Mouse (Mus musculus) retina, adult 2 months (tissue): Measurements from ENCODE around the gene Dennd4a.
A peak's percentile ranks its signal among the peaks of the same experiment; 100 is the strongest.

Source experiments
- DNase-seq: peaks from one replicate; pipeline ENCODE4 v3.0.0-alpha.2; 2012; ENCODE audit warnings: low read depth, low spot score

The Dennd4a gene

DNA sequence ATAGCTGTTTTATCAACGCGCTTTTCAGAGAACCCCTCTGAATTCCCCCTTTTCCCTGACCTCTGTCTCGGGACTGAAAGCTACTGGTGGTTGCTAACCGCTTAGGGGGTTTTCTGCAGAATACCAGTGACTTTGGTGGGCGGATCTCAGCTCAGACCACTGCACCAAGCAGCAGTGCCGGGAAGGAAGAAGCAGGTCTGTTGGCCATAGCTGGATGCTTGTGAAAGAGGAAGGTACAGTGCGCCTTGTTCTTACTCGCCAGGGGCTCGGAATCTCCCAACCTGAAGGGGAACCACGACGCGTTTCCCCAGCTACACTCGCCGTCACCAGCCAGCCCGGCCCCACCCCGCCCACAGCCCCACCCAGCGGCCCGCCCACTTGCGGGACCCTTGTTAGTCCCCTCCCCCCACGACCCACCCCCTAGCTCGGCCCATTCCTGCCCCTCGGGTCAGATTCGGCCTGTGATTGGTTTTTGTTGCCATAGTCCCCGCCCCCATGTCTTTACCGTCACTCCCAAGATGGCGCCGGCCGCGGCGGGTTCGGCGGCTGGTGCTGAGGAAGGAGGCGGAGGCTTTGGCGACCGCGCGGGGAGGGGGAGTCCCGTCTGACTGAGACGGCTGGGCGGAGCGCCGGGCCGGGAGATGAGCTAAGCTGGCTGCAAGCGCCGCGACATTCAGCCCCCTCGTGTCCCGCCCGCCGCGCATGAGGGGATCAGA, at the start of gene Dennd4a:
Gene Dennd4a (plus strand): TSS at position 519 of the 716 bp plus-strand sequence.
- peak; percentile 98 for DNase-seq

DNA sequence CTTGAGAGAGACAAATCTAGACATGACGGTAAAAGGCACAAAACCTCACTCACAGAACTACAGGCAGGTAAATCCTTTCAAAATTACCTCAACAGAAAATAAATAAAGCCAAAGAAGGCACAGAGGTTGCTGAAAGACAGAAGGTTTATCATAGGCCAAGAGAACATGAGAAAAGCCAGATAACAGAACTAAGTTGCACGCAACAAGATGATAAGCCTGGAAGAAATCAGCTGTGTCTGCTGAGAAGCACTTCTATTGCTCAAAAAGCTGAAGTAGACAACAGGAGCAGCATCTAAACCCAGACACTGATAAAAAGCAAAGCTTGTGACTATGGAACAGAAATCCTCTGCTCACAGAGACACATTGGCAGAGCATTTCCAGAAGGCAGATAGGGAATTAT, 46.3 kb upstream of the Dennd4a start:
- no peak for DNase-seq

DNA sequence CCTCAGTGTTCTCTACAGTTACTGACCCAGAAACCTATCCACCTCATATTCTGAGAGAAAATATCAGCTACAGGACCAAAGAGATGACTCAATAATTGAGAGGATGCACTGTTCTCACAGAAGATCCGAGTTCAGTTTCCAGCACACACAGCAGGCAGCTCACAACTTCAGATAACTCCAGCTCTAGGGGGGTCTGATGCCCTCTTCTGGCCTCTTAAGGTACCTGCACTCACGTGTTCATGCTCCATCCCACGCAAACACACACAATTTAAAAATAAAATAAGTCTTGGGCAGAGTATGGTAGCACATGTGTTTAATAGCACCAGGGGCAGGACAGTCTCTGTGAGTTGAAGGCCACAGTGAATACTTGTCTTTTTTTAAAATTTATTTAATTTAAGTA, 45.0 kb upstream of the Dennd4a start:
- DNase-seq = no peak

- no peak for DNase-seq
These were observed 43.3 kb upstream of the Dennd4a start for GRCm38 (mm10) chr9:64767796-64768195.

DNA sequence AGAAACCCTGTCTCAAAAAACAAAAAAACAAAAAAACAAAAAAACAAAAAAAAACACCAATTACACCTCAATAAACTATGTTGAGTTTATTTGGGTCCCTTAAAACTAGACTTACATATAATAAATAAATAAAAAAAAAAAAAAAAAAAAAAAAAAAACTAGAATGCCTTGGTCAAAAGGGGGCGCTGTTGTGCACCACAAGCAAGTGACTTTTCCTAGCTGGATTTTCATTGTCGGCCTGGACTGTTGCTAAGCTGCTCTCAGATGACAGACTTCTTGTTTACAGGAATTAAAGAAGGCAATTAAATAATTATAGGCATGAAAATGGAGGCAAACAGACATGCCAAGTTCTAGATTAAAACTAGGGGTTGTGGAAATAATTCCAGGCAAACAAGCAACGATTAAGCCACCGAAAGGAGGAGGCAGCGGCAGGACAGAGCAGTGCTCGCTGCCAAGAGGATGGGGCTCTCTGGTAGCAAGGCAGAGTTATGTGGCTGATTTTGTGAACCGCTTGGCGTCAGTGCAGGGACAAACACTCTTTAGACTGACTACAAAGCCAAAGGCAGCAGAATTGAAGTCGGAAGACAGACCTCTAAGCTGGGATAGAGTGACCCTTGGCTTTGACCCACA, 42.0 kb upstream of the Dennd4a start:
- DNase-seq = no peak

DNA sequence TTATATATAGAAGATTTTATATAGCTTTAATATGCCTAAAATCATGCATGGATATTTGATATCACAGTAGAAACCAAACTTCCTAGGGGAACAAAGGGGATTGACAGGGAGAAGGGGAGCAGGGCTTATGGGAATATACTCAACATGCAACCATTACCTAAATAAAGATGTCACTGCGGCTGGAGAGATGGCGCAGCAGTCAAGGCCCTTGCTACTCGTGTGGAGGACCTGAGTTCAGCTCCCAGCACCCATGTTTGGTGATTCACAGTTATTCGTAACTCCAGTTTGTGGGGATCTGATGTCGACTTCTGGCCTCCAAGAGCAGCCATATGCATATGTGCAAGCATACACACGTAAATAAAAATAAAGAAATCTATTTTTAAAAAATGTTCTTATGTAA, 41.2 kb upstream of the Dennd4a start:
- no peak for DNase-seq

- no peak for DNase-seq
These were observed 40.7 kb upstream of the Dennd4a start for GRCm38 (mm10) chr9:64770411-64770849.

DNA sequence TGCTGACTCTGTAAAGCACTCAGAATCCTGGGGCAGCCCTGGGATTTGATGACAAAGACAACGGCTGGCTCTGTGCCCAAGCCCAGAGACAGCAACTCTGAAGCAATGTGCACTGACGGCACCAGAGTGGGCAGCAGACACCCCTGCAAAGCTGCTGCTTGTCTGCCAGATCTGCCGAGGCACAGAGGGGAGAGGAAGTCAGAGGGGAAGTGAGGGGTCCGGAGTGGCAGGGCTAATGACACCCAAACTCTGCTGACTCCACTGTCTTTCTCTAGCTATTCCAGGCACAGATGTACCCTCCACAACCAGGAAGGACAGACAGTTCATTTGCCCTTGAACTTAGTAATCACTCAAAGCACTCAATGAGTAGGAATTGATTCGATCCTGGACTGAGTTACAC, 39.9 kb upstream of the Dennd4a start:
- no peak for DNase-seq

DNA sequence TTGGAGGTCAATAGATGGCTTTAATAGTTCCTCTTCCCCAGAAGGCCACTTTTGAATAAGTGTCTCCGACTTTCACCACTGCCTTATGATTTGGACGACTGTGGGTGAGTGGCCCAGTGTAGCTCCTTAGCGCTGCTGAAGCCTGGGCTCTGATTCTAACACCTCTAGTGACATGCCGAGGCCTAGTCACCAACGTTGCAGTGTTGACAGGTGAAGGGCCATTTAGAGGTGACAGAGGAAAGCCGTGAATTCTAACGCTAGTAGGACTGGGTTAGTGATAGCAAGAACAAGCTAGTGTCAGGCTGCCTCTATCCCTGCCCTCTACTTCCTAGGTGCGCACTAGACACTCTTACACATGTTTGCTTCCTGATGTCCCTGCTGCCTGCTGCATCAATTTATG, 37.9 kb upstream of the Dennd4a start:
- no peak for DNase-seq

GRCm38 (mm10) chr9:64773936-64774335, 37.2 kb upstream of the Dennd4a start:
- DNase-seq = no peak

- no peak for DNase-seq
These were observed 36.7 kb upstream of the Dennd4a start for GRCm38 (mm10) chr9:64774411-64774811.

- no peak for DNase-seq
These were observed 36.3 kb upstream of the Dennd4a start for GRCm38 (mm10) chr9:64774883-64775282.

GRCm38 (mm10) chr9:64775491-64775890, 35.6 kb upstream of the Dennd4a start:
- DNase-seq = no peak

GRCm38 (mm10) chr9:64777441-64777987, 33.6 kb upstream of the Dennd4a start:
- DNase-seq = no peak

DNA sequence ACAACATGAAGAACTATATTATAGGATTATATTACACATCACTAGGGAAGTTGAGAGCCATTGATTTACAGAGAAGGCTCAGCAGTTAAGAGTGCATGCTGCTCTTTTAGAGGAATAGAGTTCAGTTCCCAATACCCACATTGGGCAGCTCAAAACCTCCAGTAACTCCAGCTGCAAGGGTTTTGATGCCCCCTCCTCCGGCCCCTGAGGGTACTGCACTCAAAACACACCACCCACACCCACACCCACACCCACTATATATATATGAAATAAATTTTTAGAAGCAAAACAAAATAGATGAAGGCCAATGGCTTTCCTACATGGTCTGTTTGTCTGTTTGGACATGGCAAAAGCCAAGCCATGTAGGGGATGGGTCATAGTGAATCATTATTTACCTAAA, 33.0 kb upstream of the Dennd4a start:
- no peak for DNase-seq

DNA sequence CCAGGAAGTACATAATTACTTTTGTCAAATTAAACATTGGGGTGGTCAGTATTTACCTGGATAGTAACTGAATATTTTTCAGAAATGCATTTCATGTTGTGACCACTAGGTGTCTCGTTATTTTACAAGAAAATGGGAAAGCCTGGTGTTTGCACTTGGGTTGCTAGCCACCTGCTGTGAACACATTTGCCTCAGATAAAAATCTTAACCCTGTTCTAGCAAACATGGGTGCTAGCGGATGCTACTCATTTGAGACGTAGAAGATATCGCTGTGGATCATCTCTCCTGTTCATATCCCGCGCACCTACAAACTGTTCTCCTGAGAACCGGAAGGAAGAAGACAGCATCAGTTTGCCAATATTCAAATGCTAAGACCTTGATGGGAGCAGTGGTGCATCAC, 31.5 kb upstream of the Dennd4a start:
- DNase-seq = no peak

GRCm38 (mm10) chr9:64783511-64783910, 27.6 kb upstream of the Dennd4a start:
- no peak for DNase-seq

GRCm38 (mm10) chr9:64784841-64785240, 26.3 kb upstream of the Dennd4a start:
- no peak for DNase-seq

DNA sequence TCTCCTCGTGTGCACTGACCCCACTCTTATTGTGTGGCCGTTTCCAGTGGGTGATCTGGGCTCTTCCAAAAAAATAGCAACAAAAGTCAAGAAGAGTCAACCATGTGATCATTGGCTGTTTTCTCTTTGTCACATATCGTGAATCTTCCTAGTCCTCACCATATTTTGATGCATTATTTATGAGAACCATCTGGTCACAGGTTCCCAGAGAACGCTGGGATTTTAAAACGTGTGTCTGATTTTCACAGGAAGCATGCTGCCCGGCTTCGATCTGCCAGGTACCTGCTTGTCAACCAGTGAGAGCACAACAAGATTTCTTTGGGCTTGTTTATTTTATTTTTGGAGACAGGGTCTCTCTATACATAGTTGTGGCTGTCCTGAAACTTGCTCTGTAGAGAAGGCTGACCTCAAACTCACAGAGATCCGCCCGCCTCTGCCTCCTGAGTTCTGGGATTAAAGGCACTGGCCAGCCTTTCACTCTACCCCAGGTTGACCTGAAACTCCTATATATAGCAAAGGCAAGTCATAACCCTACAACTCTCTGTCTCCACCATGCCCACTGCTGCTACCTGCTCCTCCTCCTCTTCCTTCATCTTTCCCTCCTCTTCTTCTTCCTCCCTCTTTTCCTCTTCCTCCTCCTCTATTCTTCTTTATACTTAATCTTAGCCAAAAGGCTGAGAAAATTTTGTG, 24.8 kb upstream of the Dennd4a start:
- DNase-seq = no peak

DNA sequence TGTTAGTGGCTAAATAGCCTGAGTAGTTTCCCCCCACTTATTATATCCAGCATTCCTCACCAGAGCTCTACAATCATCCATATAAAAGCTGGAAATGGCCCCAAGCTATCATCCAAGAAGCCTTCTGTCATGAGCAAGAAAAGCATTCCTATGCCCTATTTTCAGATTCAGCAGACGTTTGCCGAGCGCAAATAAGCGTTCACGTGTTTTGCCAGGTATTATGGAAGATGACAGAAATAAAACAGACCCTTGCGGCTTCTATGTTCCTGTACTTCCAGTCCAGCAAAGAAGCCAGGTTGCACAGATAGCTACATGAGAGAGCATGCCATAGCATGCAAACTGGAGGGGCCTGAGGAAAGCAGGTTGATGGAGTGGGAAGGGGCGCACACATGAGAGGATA, 23.1 kb upstream of the Dennd4a start:
- no peak for DNase-seq

DNA sequence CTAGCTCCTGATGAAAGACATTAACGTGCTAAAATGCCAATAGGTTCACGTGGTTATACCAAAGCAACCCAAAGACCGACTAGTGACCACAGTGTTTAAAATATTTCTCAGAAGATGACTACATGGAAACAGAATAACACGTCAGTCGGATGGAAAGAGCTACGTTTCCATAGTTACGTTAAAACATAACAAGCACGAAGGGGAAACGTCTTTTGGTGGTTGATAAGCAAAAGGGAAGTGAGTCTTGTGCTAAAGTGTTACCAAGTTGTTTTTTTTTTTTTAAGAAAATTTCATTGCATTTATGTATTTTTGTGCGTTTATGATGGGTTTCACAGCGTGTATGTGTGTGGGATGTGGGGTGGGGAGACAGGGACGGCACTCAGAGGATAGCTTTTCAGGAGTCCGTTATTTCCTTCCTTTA, 21.8 kb upstream of the Dennd4a start:
- DNase-seq = no peak

GRCm38 (mm10) chr9:64789887-64790400, 21.2 kb upstream of the Dennd4a start:
- DNase-seq = no peak
